Comparison of ENCODE assay signal across 1 mouse cellular context in the genomic region with DNA sequence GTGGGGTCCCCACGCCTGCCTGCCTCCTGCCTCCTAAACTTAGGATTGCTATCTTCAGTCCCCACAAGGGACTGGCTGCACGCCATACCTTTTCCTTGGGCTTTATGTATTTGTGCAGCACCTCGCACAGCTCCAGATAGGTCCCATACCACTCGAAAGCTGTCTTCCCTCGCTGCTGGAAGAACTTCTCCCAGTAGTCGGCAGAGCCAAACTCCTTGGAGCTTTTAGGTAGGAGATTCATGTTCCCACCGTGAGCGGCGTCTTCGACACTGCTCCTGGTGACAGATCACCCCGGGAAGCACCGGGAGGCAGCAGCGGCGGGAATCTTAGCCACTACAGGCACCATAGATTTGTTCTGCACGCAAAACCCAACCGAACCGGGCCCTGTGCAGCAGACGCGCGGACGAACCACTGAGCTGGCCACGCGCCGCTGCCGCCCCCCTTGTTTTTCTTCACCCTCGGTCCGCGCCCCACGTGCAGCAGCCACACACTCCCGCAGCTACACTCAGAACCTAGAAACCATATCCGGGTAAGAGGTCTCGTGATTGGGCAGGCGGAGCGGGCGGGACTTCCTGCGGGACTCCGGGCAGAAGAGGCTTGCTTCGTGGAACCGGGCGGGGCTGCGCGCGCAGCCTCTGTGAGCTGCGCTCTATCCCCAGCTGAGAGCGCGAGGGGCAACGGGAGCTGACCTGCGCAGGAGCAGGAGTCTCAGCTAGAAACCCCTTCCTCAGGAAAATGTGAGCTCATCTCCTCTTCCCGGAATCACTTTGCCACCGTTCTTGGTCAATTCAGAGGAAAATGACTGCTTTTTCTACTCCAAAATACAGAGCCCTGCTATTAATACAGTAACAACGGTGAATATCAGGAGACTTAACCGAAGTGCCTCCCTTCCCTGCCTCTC.
TF ChIP-seq lines count a peak whose summit lies in the region.

Mettl13 (minus strand) TSS at position 536 of the 901 bp plus-strand sequence.

TF ChIP-seq in MEL, 35 proteins besides CTCF, POLR2A, EP300 and RAD21 (continued from another document):
- TF ChIP-seq GABPA (IDR thresholded peaks at IDR 0.05; ENCODE audit: low read depth, low read length) (no peak), NELFE (IDR thresholded peaks at IDR 0.05; ENCODE audit: low read depth, low read length) (peak; percentile 85), MEF2A (IDR thresholded peaks at IDR 0.05; ENCODE audit: extremely low read depth, insufficient replicate concordance, low read depth, low read length, poor library complexity, severe bottlenecking) (no peak), USF2 (IDR thresholded peaks at IDR 0.05; ENCODE audit: borderline replicate concordance in 1 of 2, insufficient read depth in 1 of 2, low read depth in 1 of 2, low read length in 2 of 2) (no peak), SIN3A (IDR thresholded peaks at IDR 0.05; ENCODE audit: low read length) (peak; percentile 99), RCOR1 (IDR thresholded peaks at IDR 0.05; ENCODE audit: low read depth, low read length) (0 out of 2 replicates have a peak, but pooled peaks have one; percentile 13), POLR2AphosphoS5 (IDR thresholded peaks at IDR 0.05; ENCODE audit: borderline replicate concordance, low read depth, low read length) (no peak), KAT2A (conservative IDR thresholded peaks at IDR 0.05; ENCODE audit: low read depth, low read length) (peak; percentile 78), ZC3H11A (IDR thresholded peaks at IDR 0.05; ENCODE audit: low read depth, low read length) (no peak), NRF1 (IDR thresholded peaks at IDR 0.05; ENCODE audit: insufficient read depth, low read depth, low read length, poor library complexity, severe bottlenecking) (peak; percentile 85), UBTF (IDR thresholded peaks at IDR 0.05; ENCODE audit: borderline replicate concordance, insufficient read depth, low read depth, low read length) (no peak), ZMIZ1 (IDR thresholded peaks at IDR 0.05; ENCODE audit: low read depth, low read length) (peak; percentile 79; the same call in 1 of the 2 replicates), MAZ (IDR thresholded peaks at IDR 0.05; ENCODE audit: low read depth, low read length) (peak; percentile 89; the same call in 1 of the 2 replicates), SMC3 (IDR thresholded peaks at IDR 0.05; ENCODE audit: low read depth, low read length) (no peak), ZNF384 (IDR thresholded peaks at IDR 0.05; ENCODE audit: low read depth, low read length) (no peak), MXI1 (IDR thresholded peaks at IDR 0.05; ENCODE audit: low read depth, low read length) (peak; percentile 99)
